Mouse (Mus musculus) Muller cell, postnatal 12 days (primary cell): ENCODE measurements around the gene Samd4.
A peak's percentile ranks its signal among the peaks of the same experiment; 100 is the strongest.

ENCODE experiments used
- DNase-seq: peaks from one replicate; pipeline ENCODE4 v3.0.0-alpha.2; 2015; ENCODE audit errors: inconsistent ontology term

The Samd4 gene

GRCm38 (mm10) chr14:46908858-46909257, 26.2 kb downstream of the Samd4 start:
- no peak for DNase-seq

- no peak for DNase-seq
These were observed 29.8 kb downstream of the Samd4 start for GRCm38 (mm10) chr14:46912496-46912895.

- DNase-seq, result no peak
These were observed 31.7 kb downstream of the Samd4 start for GRCm38 (mm10) chr14:46914356-46914755.

GRCm38 (mm10) chr14:46915555-46915954, 32.9 kb downstream of the Samd4 start:
- DNase-seq, result no peak

- no peak for DNase-seq
These were observed 33.9 kb downstream of the Samd4 start for GRCm38 (mm10) chr14:46916581-46916980.

- no peak for DNase-seq
These were observed 34.5 kb downstream of the Samd4 start for GRCm38 (mm10) chr14:46917136-46917535.

- DNase-seq, result peak; percentile 87
These were observed 34.9 kb downstream of the Samd4 start for GRCm38 (mm10) chr14:46917581-46917980.

- no peak for DNase-seq
These were observed 37.8 kb downstream of the Samd4 start for GRCm38 (mm10) chr14:46920496-46920895.

GRCm38 (mm10) chr14:46921178-46921975, 38.7 kb downstream of the Samd4 start:
- DNase-seq, result no peak

GRCm38 (mm10) chr14:46923931-46924330, 41.3 kb downstream of the Samd4 start:
- DNase-seq, result no peak

- peak; percentile 90 for DNase-seq
These were observed 41.8 kb downstream of the Samd4 start for GRCm38 (mm10) chr14:46924422-46924821.

GRCm38 (mm10) chr14:46928556-46928955, 45.9 kb downstream of the Samd4 start:
- DNase-seq, result no peak

- DNase-seq, result no peak
These were observed 49.5 kb downstream of the Samd4 start for GRCm38 (mm10) chr14:46932121-46932520.

GRCm38 (mm10) chr14:46932708-46933107, 50.1 kb downstream of the Samd4 start:
- DNase-seq, result no peak

- DNase-seq, result no peak
These were observed 58.4 kb downstream of the Samd4 start for GRCm38 (mm10) chr14:46941077-46941476.

GRCm38 (mm10) chr14:46941896-46942812, 59.5 kb downstream of the Samd4 start:
- peak; percentile 31 for DNase-seq

- no peak for DNase-seq
These were observed 61.8 kb downstream of the Samd4 start for GRCm38 (mm10) chr14:46944411-46944810.

- no peak for DNase-seq
These were observed 63.3 kb downstream of the Samd4 start for GRCm38 (mm10) chr14:46945903-46946490.

- no peak for DNase-seq
These were observed 65.0 kb downstream of the Samd4 start for GRCm38 (mm10) chr14:46947644-46948043.

GRCm38 (mm10) chr14:46950527-46951384, 68.1 kb downstream of the Samd4 start:
- DNase-seq, result no peak

GRCm38 (mm10) chr14:46952264-46952663, 69.6 kb downstream of the Samd4 start:
- DNase-seq, result no peak
